Mouse (Mus musculus) G1E (cell line): Measurements from ENCODE around the gene Nuak2.

Source experiments
- CTCF ChIP-seq: IDR thresholded peaks from 2 replicates; pipeline ENCODE4 v1.5.1; 2012; ENCODE audit warnings: low read depth, low read length, inconsistent platforms, mixed read lengths
- GATA1 ChIP-seq: IDR thresholded peaks from 2 replicates; pipeline ENCODE4 v1.6.1; 2012; ENCODE audit warnings: borderline replicate concordance, low read length, inconsistent platforms, mixed read lengths
- TAL1 ChIP-seq: conservative IDR thresholded peaks from 2 replicates; pipeline ENCODE4 v1.6.1; 2012; ENCODE audit warnings: low read depth, low read length, inconsistent platforms, mixed read lengths

GRCm38 (mm10) chr1:132355841-132356242, 39.9 kb downstream of the Nuak2 start:
- TF ChIP-seq GATA1 (no peak), CTCF (peak; percentile 99), TAL1 (no peak)
